Mouse (Mus musculus) lung, postnatal 25 days (tissue): Measurements from ENCODE around the gene Gadl1.

Experiments used
- DNase-seq: peaks from one replicate; pipeline ENCODE4 v3.0.0; 2022; ENCODE audit warnings: low spot score

Gene Gadl1

DNA sequence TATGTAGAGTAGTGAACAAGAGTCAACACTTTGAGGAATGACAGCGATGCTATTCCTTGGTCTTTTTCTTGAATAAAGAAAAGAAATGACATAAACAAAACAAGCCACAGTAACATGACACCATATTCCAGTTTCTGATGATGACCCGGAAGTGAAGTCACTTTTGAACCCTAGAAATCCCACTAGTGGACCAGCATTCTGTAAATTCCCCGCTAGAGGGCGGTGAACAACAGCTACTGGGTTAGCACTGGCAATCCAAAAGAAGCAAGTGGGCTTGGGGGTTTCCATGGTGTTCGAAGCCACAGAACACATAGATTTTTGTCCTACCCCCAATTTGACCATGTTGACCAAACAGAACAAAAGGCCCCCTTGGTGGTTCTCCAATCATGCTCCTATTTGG is 178.6 kb downstream of the Gadl1 start:
- peak; percentile 70 for DNase-seq

DNA sequence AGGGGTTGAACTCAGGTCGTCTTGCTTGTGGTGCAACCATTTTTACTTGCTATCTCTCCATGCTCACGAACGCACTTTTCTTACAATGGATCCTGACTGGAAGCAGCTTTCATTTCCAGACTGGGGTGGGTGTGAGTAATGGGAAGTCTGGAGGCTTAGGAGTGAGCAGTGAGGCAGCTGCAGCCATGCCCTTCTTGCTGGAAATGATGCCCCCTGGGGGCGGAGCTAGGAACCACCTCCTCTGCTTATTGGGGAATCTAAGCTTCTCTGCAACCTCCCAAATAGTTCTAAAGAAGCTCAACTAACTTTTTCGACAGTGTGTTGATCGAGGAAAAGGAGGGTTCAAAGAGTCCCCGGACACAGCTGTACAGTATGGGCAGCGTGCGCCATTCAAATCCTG is 179.7 kb downstream of the Gadl1 start:
- DNase-seq, result no peak

DNA sequence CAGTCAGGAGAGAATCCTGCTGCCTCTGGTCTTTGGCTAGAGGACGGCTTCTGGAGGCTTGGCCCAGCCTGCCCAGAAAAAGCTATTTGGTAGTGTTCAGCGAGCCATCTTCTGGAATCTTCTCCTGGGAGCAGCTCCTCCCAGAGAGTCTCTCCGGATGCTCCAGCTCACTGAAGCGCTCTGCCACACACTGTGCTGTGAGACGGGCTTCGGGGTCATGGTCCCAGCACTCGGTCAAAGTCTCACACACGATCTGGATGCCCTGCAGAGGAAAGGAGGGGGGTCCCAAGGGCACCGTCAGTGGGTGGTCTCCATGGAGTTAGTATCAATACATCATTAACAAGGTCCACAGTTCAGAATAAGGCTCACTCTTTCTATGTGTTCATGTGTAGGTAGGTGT is 181.0 kb downstream of the Gadl1 start:
- no peak for DNase-seq

DNA sequence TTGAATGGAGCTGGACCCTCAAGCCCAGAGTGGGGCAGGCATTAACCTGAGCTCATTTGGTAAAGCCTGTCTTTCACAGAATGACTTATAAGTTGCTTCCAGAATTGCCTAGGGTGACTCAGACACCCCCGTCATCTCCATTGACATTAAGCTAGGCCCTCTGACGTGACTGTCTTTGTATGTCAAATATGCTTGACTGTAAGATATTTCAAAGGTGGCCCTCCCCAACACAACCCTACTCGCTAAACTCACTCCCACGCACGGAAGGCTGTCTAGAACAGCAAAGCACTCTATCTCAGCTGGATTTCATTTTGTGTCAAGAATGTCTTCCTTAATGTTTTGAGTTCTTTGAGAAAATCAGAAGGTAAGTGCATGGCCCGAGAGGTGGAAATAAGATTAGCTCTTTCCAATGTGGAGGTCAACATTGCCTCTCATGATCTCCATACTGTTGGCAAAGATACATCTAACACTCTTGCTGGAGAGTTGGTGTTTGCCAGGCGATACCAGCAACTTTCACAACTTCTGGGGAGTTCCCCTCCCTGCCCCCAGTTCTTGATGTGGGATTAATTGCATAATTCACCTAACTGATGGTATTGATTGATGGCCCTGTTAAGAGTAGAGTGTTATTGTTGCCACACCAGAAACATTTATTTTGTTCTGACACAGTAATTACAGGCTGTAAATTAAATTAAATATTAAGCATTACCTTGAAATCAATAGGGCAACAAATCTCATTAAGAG is 182.0 kb downstream of the Gadl1 start:
- no peak for DNase-seq

DNA sequence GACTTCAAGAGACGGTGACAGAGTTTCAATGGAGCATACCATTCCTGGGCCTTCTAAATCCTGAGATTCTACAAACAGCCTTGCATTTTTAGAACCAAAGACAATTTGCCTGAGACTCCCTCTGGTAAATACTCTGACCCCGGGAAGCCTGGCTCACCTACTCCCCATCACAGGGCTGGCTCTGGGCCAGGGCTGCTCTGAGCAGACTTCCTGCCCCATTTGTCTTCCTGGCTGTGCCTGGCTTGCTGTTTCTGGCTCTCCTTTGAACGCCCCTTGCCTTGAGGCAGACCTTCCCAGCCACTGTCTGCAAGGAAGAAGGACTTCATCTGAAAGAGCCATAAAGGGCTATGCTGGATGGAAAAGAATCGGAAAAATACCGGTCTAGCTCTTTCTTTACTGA is 182.7 kb downstream of the Gadl1 start:
- no peak for DNase-seq

- DNase-seq, result peak; percentile 58
These were observed 189.7 kb downstream of the Gadl1 start for GRCm38 (mm10) chr9:116098724-116099595.

GRCm38 (mm10) chr9:116099596-116099993 is 190.3 kb downstream of the Gadl1 start:
- no peak for DNase-seq

DNA sequence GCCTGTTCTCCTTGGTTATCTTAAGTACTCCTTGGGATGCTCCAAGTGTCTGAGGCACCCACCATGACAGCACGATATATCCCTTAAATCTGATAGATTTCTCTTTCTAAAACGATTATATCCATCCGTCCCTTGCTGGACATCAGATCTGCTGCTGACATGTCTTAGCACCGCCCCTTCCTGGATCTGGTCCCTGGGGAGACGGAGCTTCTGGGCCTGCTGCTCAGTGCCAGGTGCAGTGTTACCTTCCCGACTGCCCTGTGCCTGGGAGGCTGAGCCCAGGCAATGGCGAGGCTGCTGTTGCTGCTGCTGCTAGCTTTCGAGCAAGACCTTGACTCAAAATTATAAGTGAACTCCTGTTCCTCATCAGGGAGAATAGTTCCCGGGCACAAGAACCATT is 190.8 kb downstream of the Gadl1 start:
- DNase-seq, result no peak

- DNase-seq, result no peak
These were observed 192.6 kb downstream of the Gadl1 start for GRCm38 (mm10) chr9:116101842-116102241.

DNA sequence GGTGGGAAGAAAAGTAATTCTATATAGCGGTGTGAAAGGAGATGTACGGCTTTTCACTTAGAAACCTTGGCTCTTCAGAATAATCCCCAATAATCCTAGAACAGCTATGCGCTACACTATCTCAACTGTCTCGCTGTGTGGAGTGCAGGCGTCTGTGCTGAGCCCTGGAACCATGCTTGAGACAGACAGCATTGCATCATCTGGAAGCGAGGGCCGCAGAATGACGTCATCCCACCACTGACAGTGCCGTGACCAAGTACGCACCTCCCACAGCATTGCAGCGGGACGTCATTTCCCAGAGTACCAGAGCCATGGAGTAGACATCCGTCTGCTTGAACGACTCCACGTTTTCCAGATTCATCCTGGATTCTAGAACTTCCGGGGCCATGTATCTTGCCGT is 195.5 kb downstream of the Gadl1 start:
- DNase-seq, result no peak

DNA sequence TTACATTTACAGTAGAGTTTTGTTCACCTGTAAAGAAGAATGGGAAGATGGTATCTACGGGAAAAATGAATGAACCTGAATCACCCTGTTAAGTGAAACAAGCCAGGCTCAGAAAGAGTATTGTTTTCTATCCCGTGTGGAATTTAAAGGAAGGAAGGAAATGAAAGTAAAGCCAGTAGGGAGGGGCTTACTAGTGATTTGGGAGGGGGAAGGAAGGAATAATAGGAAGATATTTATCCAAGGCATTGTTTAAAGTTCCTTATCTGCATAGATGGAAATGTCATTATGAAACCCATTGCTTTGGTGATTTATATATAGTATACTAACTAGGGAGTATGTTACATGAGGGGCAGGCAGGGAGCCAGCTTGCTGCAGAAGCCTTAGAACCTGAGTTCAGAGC is 199.5 kb downstream of the Gadl1 start:
- DNase-seq, result no peak

DNA sequence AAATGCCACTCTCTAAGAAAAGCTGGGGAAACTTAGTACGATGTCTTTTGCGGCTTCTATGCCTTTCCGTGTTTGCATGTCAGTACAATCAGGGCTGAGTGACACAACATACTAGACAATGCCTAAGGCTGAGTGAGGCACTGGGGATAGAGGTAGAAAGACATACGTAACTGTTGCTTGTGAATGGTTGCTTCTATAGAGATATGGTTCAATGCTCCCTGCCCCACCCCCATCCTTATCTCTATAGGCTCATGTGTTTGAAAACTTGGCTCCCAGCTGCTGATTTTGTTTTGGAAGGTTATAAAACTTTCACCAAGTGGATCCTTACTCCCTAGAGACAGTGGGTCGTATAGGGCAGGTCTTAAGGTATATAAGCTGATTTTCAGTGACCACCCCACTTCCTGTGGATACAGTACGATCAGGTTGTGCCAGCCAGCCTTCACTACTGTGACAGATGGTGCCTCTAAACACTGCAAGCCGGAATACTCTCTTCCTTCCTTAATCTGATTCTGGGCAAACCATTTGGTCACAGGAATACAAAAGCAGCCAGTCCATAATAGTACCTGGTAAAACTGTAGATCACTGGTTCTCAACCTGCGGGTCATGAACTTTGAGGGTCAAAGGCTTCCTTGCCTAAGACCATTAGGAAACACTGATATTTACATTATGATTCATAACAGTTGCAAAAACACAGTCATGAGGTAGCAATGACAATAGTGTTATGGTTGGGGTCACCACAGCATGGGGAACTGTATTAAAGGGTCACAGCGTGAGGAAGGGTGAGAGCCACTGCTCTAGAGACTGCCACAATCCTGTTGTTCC is 202.1 kb downstream of the Gadl1 start:
- no peak for DNase-seq

- DNase-seq, result peak; percentile 73
These were observed 205.1 kb downstream of the Gadl1 start for GRCm38 (mm10) chr9:116114339-116114738.

GRCm38 (mm10) chr9:116115875-116116274 is 206.6 kb downstream of the Gadl1 start:
- DNase-seq, result no peak

GRCm38 (mm10) chr9:116118332-116118872 is 209.1 kb downstream of the Gadl1 start:
- DNase-seq, result no peak

DNA sequence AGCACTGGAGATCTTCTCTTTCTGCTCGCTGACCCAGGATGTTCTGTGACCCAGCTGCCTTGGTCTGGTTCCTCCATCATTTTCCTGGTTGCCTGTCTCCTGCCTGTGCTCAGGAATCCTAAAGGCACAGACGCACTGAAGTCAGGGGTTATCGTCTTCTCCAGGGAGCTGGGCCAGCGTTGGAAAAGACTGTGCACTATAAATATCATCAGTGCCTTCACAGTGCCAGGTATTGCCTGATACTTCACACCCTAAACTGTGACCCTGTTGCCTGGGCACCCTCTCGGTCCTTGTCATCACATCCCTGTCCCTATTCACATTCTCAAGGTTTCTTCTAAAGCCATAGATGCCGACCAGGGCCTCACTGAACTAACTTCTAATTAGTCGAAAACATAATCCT is 210.7 kb downstream of the Gadl1 start:
- no peak for DNase-seq

GRCm38 (mm10) chr9:116121472-116121871 is 212.2 kb downstream of the Gadl1 start:
- no peak for DNase-seq

DNA sequence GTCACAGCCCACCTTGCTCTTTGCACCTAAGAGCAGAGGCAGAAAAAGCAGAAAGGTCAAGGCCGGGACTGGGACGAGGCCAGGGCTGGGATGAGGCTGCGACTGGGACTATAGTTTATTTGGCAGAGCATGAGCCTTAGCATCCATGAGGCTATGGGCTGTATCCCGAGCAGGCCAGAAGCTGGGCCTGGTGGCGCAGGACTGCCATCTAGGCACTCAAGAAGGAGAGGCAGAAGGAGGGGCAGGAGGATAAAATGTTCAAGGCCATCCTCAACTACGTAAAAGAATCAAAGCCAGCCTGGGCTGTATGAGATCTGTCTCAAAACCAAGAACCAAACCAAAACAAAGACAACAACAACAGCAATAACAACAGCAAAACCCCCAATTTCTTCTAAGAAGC is 213.3 kb downstream of the Gadl1 start:
- DNase-seq, result no peak

DNA sequence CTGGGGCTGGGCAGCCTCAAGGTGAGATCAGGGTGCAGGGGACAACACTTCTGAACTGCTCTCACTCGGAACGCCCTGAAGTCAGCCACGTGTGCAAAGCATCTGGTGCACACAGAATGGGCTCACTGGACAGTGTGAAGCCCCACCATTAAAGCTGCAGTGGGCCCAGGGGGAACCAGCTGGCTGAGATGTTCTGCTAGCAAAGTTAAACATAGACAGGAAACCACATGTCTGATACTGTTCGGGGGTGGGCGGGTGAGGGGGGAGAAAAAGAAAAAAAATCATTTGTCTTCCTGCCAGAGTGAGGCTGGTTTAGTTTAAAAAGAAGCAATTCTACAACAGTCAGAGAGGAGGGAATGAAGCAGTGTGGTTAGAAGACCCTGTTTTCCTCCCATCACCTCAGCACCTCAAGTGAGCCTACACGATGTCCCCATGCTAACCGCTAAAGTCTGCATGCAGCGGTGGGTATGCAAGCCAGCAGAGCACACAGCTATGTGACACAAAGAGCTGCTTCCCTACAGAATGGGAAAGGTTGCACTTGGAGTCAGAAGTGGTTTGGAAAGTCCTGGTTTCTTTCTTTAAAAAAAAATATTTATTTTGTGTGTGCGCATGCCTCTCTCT is 213.8 kb downstream of the Gadl1 start:
- DNase-seq, result no peak
